Mouse (Mus musculus) ES-Bruce4 (cell line): Measurements from ENCODE around the gene Ccr3. TPM values are rescaled to one million over a fixed set of nuclear protein-coding genes. Genes with fewer than 3 reads are reported as not detected.
"Not testable (repeated sequence)": the region's sequence is repeated elsewhere in the genome, so short reads cannot be mapped to it uniquely, and the experiment has no call there.

Experiments used
- H3K27ac ChIP-seq: 2 replicates; pipeline ENCODE4 v1.5.1; 2012; ENCODE audit warnings: low read length, inconsistent platforms; ENCODE audit not compliant: insufficient read depth
- H3K27me3 ChIP-seq: 2 replicates; pipeline ENCODE4 v1.6.1; 2012; ENCODE audit warnings: mild to moderate bottlenecking, low read length, inconsistent platforms; ENCODE audit not compliant: control insufficient read depth, poor library complexity, insufficient read depth, severe bottlenecking
- H3K36me3 ChIP-seq: 2 replicates; pipeline ENCODE4 v1.6.1; 2012; ENCODE audit warnings: inconsistent platforms, mild to moderate bottlenecking, low read length, moderate library complexity; ENCODE audit not compliant: control insufficient read depth, poor library complexity, insufficient read depth, severe bottlenecking
- H3K4me1 ChIP-seq: one replicate; pipeline ENCODE4 v1.8.1; 2011; ENCODE audit warnings: low read length; ENCODE audit not compliant: control insufficient read depth, insufficient read depth
- H3K4me3 ChIP-seq: 2 replicates; pipeline ENCODE4 v1.5.1; 2011; ENCODE audit warnings: low read depth, mild to moderate bottlenecking, low read length
- H3K9ac ChIP-seq: 2 replicates; pipeline ENCODE4 v1.6.1; 2012; ENCODE audit warnings: low read depth, mild to moderate bottlenecking, inconsistent platforms; ENCODE audit not compliant: poor library complexity, severe bottlenecking
- H3K9me3 ChIP-seq: replicated peaks from 2 replicates; pipeline ENCODE4 v1.6.1; 2012; ENCODE audit warnings: mild to moderate bottlenecking, low read length, inconsistent platforms; ENCODE audit not compliant: control insufficient read depth, poor library complexity, insufficient read depth, severe bottlenecking
- CTCF ChIP-seq: IDR thresholded peaks from one replicate; pipeline ENCODE4 v1.8.1; 2011; ENCODE audit warnings: low read depth, low read length
- EP300 ChIP-seq: IDR thresholded peaks from 2 replicates; pipeline ENCODE4 v1.6.1; 2011; ENCODE audit warnings: low read depth, low read length; ENCODE audit not compliant: insufficient read depth
- POLR2A ChIP-seq: IDR thresholded peaks from one replicate; pipeline ENCODE4 v1.8.1; 2011; ENCODE audit warnings: low read length; ENCODE audit not compliant: insufficient read depth
- polyA plus RNA-seq: library from polyadenylated mRNA; stranded (reverse); fragments of >200 nt; gene quantifications from 2 replicates; pipeline ENCODE4 v1.2.4, GENCODE M21; 2011; ENCODE audit warnings: low read depth; ENCODE audit not compliant: missing spikeins, insufficient read depth, insufficient read length

Ccr3 gene
- polyA plus RNA-seq = not detected in 2 replicates

GRCm38 (mm10) chr9:124021672-124022071 is at the start of gene Ccr3:
Gene Ccr3 (plus strand): TSS chr9:124021972.
- no peak within 1 kb of the TSS for H3K27ac ChIP-seq
- H3K36me3 ChIP-seq = no peaks in the 10 kb centered on the region
- no peaks in the 10 kb centered on the region for H3K27me3 ChIP-seq
- no peak for TF ChIP-seq POLR2A
- TF ChIP-seq EP300 = no peak
- no peak for TF ChIP-seq CTCF
- no peak within 1 kb of the TSS for H3K9ac ChIP-seq
- H3K9me3 ChIP-seq = no peaks in the 10 kb centered on the region
- no peaks in the 10 kb centered on the region for H3K4me1 ChIP-seq
- no peak within 1 kb of the TSS for H3K4me3 ChIP-seq

GRCm38 (mm10) chr9:123975630-123976029 is 46.1 kb upstream of the Ccr3 start:
- TF ChIP-seq CTCF (no peak), EP300 (no peak), POLR2A (no peak)
- Histone ChIP-seq H3K9ac (no peak overlapping the region), H3K36me3 (no peaks in the 10 kb centered on the region), H3K4me1 (no peaks in the 10 kb centered on the region), H3K27me3 (no peaks in the 10 kb centered on the region), H3K9me3 (no peaks in the 10 kb centered on the region), H3K4me3 (no peak overlapping the region), H3K27ac (no peak overlapping the region)

- Histone ChIP-seq H3K27ac (no peak overlapping the region), H3K9me3 (no peaks in the 10 kb centered on the region), H3K27me3 (no peaks in the 10 kb centered on the region), H3K4me1 (no peaks in the 10 kb centered on the region), H3K36me3 (no peaks in the 10 kb centered on the region), H3K4me3 (no peak overlapping the region), H3K9ac (no peak overlapping the region)
- no peak for TF ChIP-seq EP300
- no peak for TF ChIP-seq POLR2A
- TF ChIP-seq CTCF = no peak
These were observed 44.7 kb upstream of the Ccr3 start for GRCm38 (mm10) chr9:123976876-123977663.

- H3K9ac ChIP-seq = no peak within 1 kb of the TSS
- no peaks in the 10 kb centered on the region for H3K36me3 ChIP-seq
- H3K9me3 ChIP-seq = no peaks in the 10 kb centered on the region
- H3K4me1 ChIP-seq = no peaks in the 10 kb centered on the region
- TF ChIP-seq EP300 (no peak), CTCF (no peak), POLR2A (no peak)
- H3K27me3 ChIP-seq = no peaks in the 10 kb centered on the region
- H3K27ac ChIP-seq = no peak within 1 kb of the TSS
- no peak within 1 kb of the TSS for H3K4me3 ChIP-seq
These were observed 43.5 kb upstream of the Ccr3 start, which contains the start of gene Ccr1l1 for GRCm38 (mm10) chr9:123978308-123978707. Gene Ccr1l1 (minus strand): TSS chr9:123978408.

GRCm38 (mm10) chr9:123980858-123981475 is 40.8 kb upstream of the Ccr3 start:
- not testable (repeated sequence) for H3K4me3 ChIP-seq, H3K27ac ChIP-seq, H3K9me3 ChIP-seq, H3K27me3 ChIP-seq, H3K4me1 ChIP-seq, H3K36me3 ChIP-seq, H3K9ac ChIP-seq

- Histone ChIP-seq H3K27me3 (no peaks in the 10 kb centered on the region), H3K27ac (no peak overlapping the region), H3K4me1 (no peaks in the 10 kb centered on the region), H3K9ac (no peak overlapping the region), H3K4me3 (no peak overlapping the region), H3K9me3 (no peaks in the 10 kb centered on the region), H3K36me3 (no peaks in the 10 kb centered on the region)
- TF ChIP-seq POLR2A = no peak
- TF ChIP-seq CTCF = no peak
- TF ChIP-seq EP300 = no peak
These were observed 39.9 kb upstream of the Ccr3 start for GRCm38 (mm10) chr9:123981909-123982308.
